ENCODE assay signal across 8 mouse cellular contexts in the genomic region with DNA sequence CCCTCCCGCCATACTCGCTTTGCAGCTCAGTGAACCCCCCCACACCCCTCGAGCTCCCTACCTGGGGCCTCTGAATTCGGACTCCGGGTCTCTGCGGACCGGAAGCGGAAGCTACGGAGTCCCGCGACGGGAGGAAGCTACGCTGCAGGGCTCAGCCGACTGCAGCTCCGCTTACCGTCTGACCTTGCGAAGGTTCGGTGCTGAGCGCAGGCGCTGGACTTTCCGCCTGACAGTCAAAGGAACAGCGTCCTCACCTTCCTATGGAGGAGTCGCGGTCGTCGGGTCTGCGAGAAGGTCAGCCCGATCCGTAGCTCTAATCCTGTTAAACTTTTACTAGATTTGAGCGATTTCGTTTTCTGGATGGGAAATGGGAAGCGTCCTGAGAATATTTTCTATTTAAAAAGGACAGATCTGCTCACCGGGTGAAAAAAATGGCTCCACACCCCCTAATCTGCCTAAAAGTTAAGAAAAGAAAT. TPM values are rescaled to one million over a fixed set of nuclear protein-coding genes. Genes with fewer than 3 reads are reported as not detected.
DNase-seq lines count a peak whose midpoint lies in the region; ATAC-seq and TF ChIP-seq lines count a peak whose summit lies in the region.

Gene Mrps21 (minus strand): TSS at position 128 of the 476 bp plus-strand sequence.

- ATAC-seq in forebrain, embryonic 11.5 days (replicated peaks; ENCODE audit: low FRiP score) = peak; percentile 96
- ATAC-seq in heart, embryonic 16.5 days (replicated peaks; ENCODE audit: extremely low read depth, insufficient read depth, low FRiP score) = peak; percentile 93
- ATAC-seq in neural tube, embryonic 15.5 days (ENCODE audit: low FRiP score) = peak; percentile 96

- H3K36me3 ChIP-seq in CH12.LX (replicated peaks in 1 of 2; ENCODE audit: control insufficient read depth in 1 of 2, insufficient read depth in 1 of 2, low read length in 1 of 2) = peaks cover 25 to 60% of the 10 kb centered on the region in 2 experiments
- no peaks in the 10 kb centered on the region for H3K36me3 ChIP-seq in forebrain, embryonic 11.5 days (ENCODE audit: control insufficient read depth, insufficient read depth, low read length)
- peaks cover 18% of the 10 kb centered on the region for H3K36me3 ChIP-seq in heart, embryonic 16.5 days (ENCODE audit: control insufficient read depth, insufficient read depth)
- H3K36me3 ChIP-seq in neural tube, embryonic 15.5 days = peaks cover 23% of the 10 kb centered on the region

- WGBS in forebrain, embryonic 11.5 days = 0% methylated on average over 33 of the region's 33 CpGs
- WGBS in heart, embryonic 16.5 days = under 1% methylated on average over 33 of the region's 33 CpGs
- under 1% methylated on average over 33 of the region's 33 CpGs for WGBS in neural tube, embryonic 15.5 days

- H3K27me3 ChIP-seq in CH12.LX (replicated peaks) = no peaks in the 10 kb centered on the region
- H3K27me3 ChIP-seq in forebrain, embryonic 11.5 days (ENCODE audit: control insufficient read depth, insufficient read depth, low read length) = no peaks in the 10 kb centered on the region
- H3K27me3 ChIP-seq in heart, embryonic 16.5 days (ENCODE audit: control insufficient read depth, insufficient read depth, low read length) = no peaks in the 10 kb centered on the region
- no peaks in the 10 kb centered on the region for H3K27me3 ChIP-seq in neural tube, embryonic 15.5 days (replicated peaks)

- peak; percentile 99 for TF ChIP-seq POLR2A in CH12.LX (IDR thresholded peaks at IDR 0.05; ENCODE audit: low read depth, low read length)

- H3K4me1 ChIP-seq in CH12.LX (ENCODE audit: control insufficient read depth in 1 of 2, insufficient read depth in 2 of 2) = peaks cover 3 to 19% of the 10 kb centered on the region in 2 experiments; a peak in 3 of 4 replicates
- 0 out of 2 replicates have a peak, but pooled peaks cover 2% of the 10 kb centered on the region for H3K4me1 ChIP-seq in forebrain, embryonic 11.5 days (replicated peaks; ENCODE audit: control insufficient read depth, insufficient read depth, low read length)
- peaks cover 10% of the 10 kb centered on the region for H3K4me1 ChIP-seq in heart, embryonic 16.5 days (ENCODE audit: control insufficient read depth, insufficient read depth, low read length)
- peaks cover 26% of the 10 kb centered on the region for H3K4me1 ChIP-seq in neural tube, embryonic 15.5 days

- TF ChIP-seq CTCF in CH12.LX (conservative IDR thresholded peaks at IDR 0.05 in 1 of 2, IDR thresholded peaks at IDR 0.05 in 1 of 2; ENCODE audit: low read depth in 2 of 2, low read length in 2 of 2) = no peak

- no peak; the same call in 1 of the 2 replicates for TF ChIP-seq RAD21 in CH12.LX (IDR thresholded peaks at IDR 0.05; ENCODE audit: low read depth, low read length)

- peak within 1 kb of the TSS; percentile 91 for H3K9ac ChIP-seq in CH12.LX (ENCODE audit: insufficient read depth, low read depth)
- peak within 1 kb of the TSS; percentile 81 for H3K9ac ChIP-seq in forebrain, embryonic 11.5 days (ENCODE audit: low read length)
- H3K9ac ChIP-seq in heart, embryonic 16.5 days (ENCODE audit: low read length) = peak within 1 kb of the TSS; percentile 87
- peak within 1 kb of the TSS; percentile 77 for H3K9ac ChIP-seq in neural tube, embryonic 15.5 days (replicated peaks)

- in situ Hi-C loops in CH12.LX (cut with MboI; ENCODE audit: low pct_ligation_motif_present, low pct_unique_long_range_greater_than_20kb, low sequenced_read_pairs) = no loop called here

- H3K79me2 ChIP-seq in CH12.LX (replicated peaks; ENCODE audit: control insufficient read depth, extremely low read depth, insufficient read depth, poor library complexity, severe bottlenecking) = peaks cover 43% of the 10 kb centered on the region

- no peak for TF ChIP-seq EP300 in CH12.LX (IDR thresholded peaks at IDR 0.05; ENCODE audit: low read length)

- dilution Hi-C loops in CH12.LX (cut with MboI; ENCODE audit: extremely low pct_ligation_motif_present, extremely low pct_unique_long_range_greater_than_20kb, low sequenced_read_pairs) = no loop called here

- peak within 1 kb of the TSS; percentile 68 to 96 (median 94) for H3K4me3 ChIP-seq in CH12.LX (replicated peaks in 1 of 3; ENCODE audit: low read depth in 2 of 3, low read length in 2 of 3, poor library complexity in 1 of 3)
- H3K4me3 ChIP-seq in forebrain, embryonic 11.5 days (ENCODE audit: low read depth, low read length) = peak within 1 kb of the TSS; percentile 66
- H3K4me3 ChIP-seq in heart, embryonic 16.5 days (ENCODE audit: low read length) = peak within 1 kb of the TSS; percentile 86
- peak within 1 kb of the TSS; percentile 70 for H3K4me3 ChIP-seq in neural tube, embryonic 15.5 days (replicated peaks)

- no peaks in the 10 kb centered on the region for H3K9me3 ChIP-seq in CH12.LX (replicated peaks; ENCODE audit: low read length)
- H3K9me3 ChIP-seq in forebrain, embryonic 11.5 days (ENCODE audit: control insufficient read depth, low read length) = no peaks in the 10 kb centered on the region
- no peaks in the 10 kb centered on the region for H3K9me3 ChIP-seq in heart, embryonic 16.5 days (replicated peaks; ENCODE audit: control insufficient read depth, low read length)
- no peaks in the 10 kb centered on the region for H3K9me3 ChIP-seq in neural tube, embryonic 15.5 days (replicated peaks)

- peak within 1 kb of the TSS; percentile 96 for H3K4me2 ChIP-seq in CH12.LX (ENCODE audit: insufficient read depth, low read depth, poor library complexity, severe bottlenecking)
- H3K4me2 ChIP-seq in forebrain, embryonic 11.5 days (ENCODE audit: low read depth, low read length, severe bottlenecking) = peak within 1 kb of the TSS; percentile 85
- peak within 1 kb of the TSS; percentile 72 for H3K4me2 ChIP-seq in heart, embryonic 16.5 days (ENCODE audit: low read depth, low read length)
- peak within 1 kb of the TSS; percentile 78 for H3K4me2 ChIP-seq in neural tube, embryonic 15.5 days

- peak within 1 kb of the TSS; percentile 47 for H3K27ac ChIP-seq in CH12.LX (ENCODE audit: insufficient read depth, low read depth)
- peak within 1 kb of the TSS; percentile 25; the same call in 1 of the 2 replicates for H3K27ac ChIP-seq in forebrain, embryonic 11.5 days (ENCODE audit: low read depth, low read length)
- H3K27ac ChIP-seq in heart, embryonic 16.5 days (ENCODE audit: low read length) = peak within 1 kb of the TSS; percentile 95
- H3K27ac ChIP-seq in neural tube, embryonic 15.5 days (replicated peaks) = peak within 1 kb of the TSS; percentile 86

- peak; percentile 92 for DNase-seq in CH12.LX (ENCODE audit: extremely low read depth)
- peak; percentile 79 for DNase-seq in c-Kit-positive CD71-negative TER-119-negative erythroid progenitor cells, embryonic 14.5 days (ENCODE audit: low read depth)
- DNase-seq in forebrain, embryonic 11.5 days (ENCODE audit: low spot score) = peak; percentile 88
- DNase-seq in kidney, postnatal 4 days = peak; percentile 88 to 93
- DNase-seq in lung, adult 18-20 months = peak; percentile 86 to 91
- peak; percentile 89 for DNase-seq in testis, postnatal 14 days (ENCODE audit: low spot score)

TF ChIP-seq in CH12.LX, 34 proteins besides CTCF, POLR2A, EP300 and RAD21 (continues in another document):
- TF ChIP-seq CHD2 (IDR thresholded peaks at IDR 0.05; ENCODE audit: low read length) (no peak; the same call in 1 of the 2 replicates), NRF1 (IDR thresholded peaks at IDR 0.05; ENCODE audit: low read depth, low read length) (peak; percentile 90), KAT2A (IDR thresholded peaks at IDR 0.05; ENCODE audit: insufficient replicate concordance, low read length) (peak; percentile 78; the same call in 1 of the 2 replicates), SIN3A (IDR thresholded peaks at IDR 0.05; ENCODE audit: low read length) (peak; percentile 76), MEF2A (IDR thresholded peaks at IDR 0.05; ENCODE audit: borderline replicate concordance, low read depth, low read length) (peak; percentile 58; the same call in 1 of the 2 replicates), SMC3 (IDR thresholded peaks at IDR 0.05; ENCODE audit: low read depth, low read length) (no peak), MYC (IDR thresholded peaks at IDR 0.05; ENCODE audit: low read depth, low read length) (no peak), ZNF384 (IDR thresholded peaks at IDR 0.05; ENCODE audit: low read depth, low read length) (peak; percentile 55), UBTF (IDR thresholded peaks at IDR 0.05; ENCODE audit: low read depth, low read length) (peak; percentile 62; the same call in 1 of the 2 replicates), JUND (conservative IDR thresholded peaks at IDR 0.05; ENCODE audit: low read depth, low read length) (no peak), MXI1 (IDR thresholded peaks at IDR 0.05; ENCODE audit: low read depth, low read length) (no peak), USF2 (conservative IDR thresholded peaks at IDR 0.05; ENCODE audit: low read depth, low read length) (no peak), ZMIZ1 (IDR thresholded peaks at IDR 0.05; ENCODE audit: low read depth, low read length) (peak; percentile 65; the same call in 1 of the 2 replicates), PAX5 (IDR thresholded peaks at IDR 0.05; ENCODE audit: low read length) (no peak), IRF4 (IDR thresholded peaks at IDR 0.05; ENCODE audit: low read depth, low read length) (peak; percentile 69), TBP (conservative IDR thresholded peaks at IDR 0.05; ENCODE audit: low read depth, low read length) (peak; percentile 90), HCFC1 (IDR thresholded peaks at IDR 0.05; ENCODE audit: low read depth, low read length) (peak; percentile 90), POLR2AphosphoS2 (IDR thresholded peaks at IDR 0.05; ENCODE audit: low read depth, low read length) (peak; percentile 72), USF1 (IDR thresholded peaks at IDR 0.05; ENCODE audit: low read depth, low read length) (no peak), CHD1 (IDR thresholded peaks at IDR 0.05; ENCODE audit: low read depth, low read length) (no peak), ELF1 (IDR thresholded peaks at IDR 0.05; ENCODE audit: low read depth, low read length) (peak; percentile 91), ETS1 (conservative IDR thresholded peaks at IDR 0.05; ENCODE audit: low read depth, low read length) (peak; percentile 38; the same call in 1 of the 2 replicates), MAZ (IDR thresholded peaks at IDR 0.05; ENCODE audit: low read depth, low read length) (0 out of 2 replicates have a peak, but pooled peaks have one; percentile 37), NELFE (IDR thresholded peaks at IDR 0.05; ENCODE audit: low read depth, low read length) (peak; percentile 95; the same call in 1 of the 2 replicates)

RNA-seq across cellular contexts. Expression of gene Mrps21, which starts in this region (rescaled TPM):
- total RNA-seq in CH12.LX (2012; rRNA removed) = 317 and 415 TPM in 2 replicates
- total RNA-seq in CH12.LX (2014; rRNA removed) = 453 and 557 TPM in 2 replicates
- 251 and 292 TPM in 2 replicates for polyA plus RNA-seq in CH12.LX (2012; ENCODE audit: insufficient read length, low read depth)
- 317 and 322 TPM in 2 replicates for polyA plus RNA-seq in forebrain, embryonic 11.5 days (2014; fragmentation: Nextera tagmentation; extraction: Ambion mirVana)
- 356 and 374 TPM in 2 replicates for polyA plus RNA-seq in heart, embryonic 16.5 days (2015; fragmentation: Nextera tagmentation; extraction: Ambion mirVana)
- polyA plus RNA-seq in neural tube, embryonic 15.5 days (2015; fragmentation: Nextera tagmentation; extraction: Ambion mirVana) = 284 and 296 TPM in 2 replicates

Comparison
In these comparisons a context has a peak if more than half of its experiments do, and no peak if none do; other contexts are left out.
1. Peak in every context shown above with its lines: DNase-seq, ATAC-seq, H3K4me3 ChIP-seq and H3K27ac ChIP-seq.
2. H3K27ac ChIP-seq: peak in every context shown above with its lines; median percentile 95 in heart, embryonic 16.5 days; 86 in neural tube, embryonic 15.5 days; 47 in CH12.LX; 25 in forebrain, embryonic 11.5 days.